20 mouse cellular contexts compared by ENCODE assay signal in genomic region chr16:15238449-15238848, GRCm38 (mm10).
"Had no signal": no experiment of that assay in that cellular context is flagged by ENCODE, and none has a peak within 500 bp of the region (broad histone marks: within the 10 kb centered on the region; RNA-seq: fewer than 3 reads in every experiment).

No protein-coding gene starts in this region.

- H3K27me3 ChIP-seq: liver, embryonic 12.5 days; liver, embryonic 15.5 days; midbrain, embryonic 12.5 days; midbrain, embryonic 15.5 days; neural tube, embryonic 12.5 days; neural tube, embryonic 15.5 days had no signal

- H3K27ac ChIP-seq: kidney, postnatal 0 days; layer of hippocampus, adult 2 months; liver, embryonic 12.5 days; liver, embryonic 15.5 days; macrophage; midbrain, embryonic 12.5 days; midbrain, embryonic 15.5 days; neural tube, embryonic 12.5 days; neural tube, embryonic 15.5 days; stomach, postnatal 0 days had no signal

- H3K4me1 ChIP-seq: liver, embryonic 12.5 days; liver, embryonic 15.5 days; midbrain, embryonic 12.5 days; midbrain, embryonic 15.5 days; neural tube, embryonic 12.5 days; neural tube, embryonic 15.5 days had no signal

- H3K4me3 ChIP-seq: layer of hippocampus, adult 2 months; liver, embryonic 12.5 days; liver, embryonic 15.5 days; midbrain, embryonic 12.5 days; midbrain, embryonic 15.5 days; neural tube, embryonic 12.5 days; neural tube, embryonic 15.5 days had no signal

- H3K36me3 ChIP-seq: liver, embryonic 12.5 days; liver, embryonic 15.5 days; midbrain, embryonic 12.5 days; midbrain, embryonic 15.5 days; neural tube, embryonic 12.5 days; neural tube, embryonic 15.5 days had no signal

- H3K9ac ChIP-seq: liver, embryonic 12.5 days; liver, embryonic 15.5 days; midbrain, embryonic 12.5 days; midbrain, embryonic 15.5 days; neural tube, embryonic 12.5 days; neural tube, embryonic 15.5 days had no signal

- DNase-seq: kidney, postnatal 25 days; layer of hippocampus, adult 9-11 months; liver; lung, postnatal 14 days; right cerebral cortex, adult 18-20 months; right cerebral cortex, postnatal 14 days; right cerebral cortex, postnatal 4 days; thymus, adult 2 months; thymus, postnatal 14 days; thymus, postnatal 4 days had no signal

- H3K4me2 ChIP-seq: liver, embryonic 12.5 days; liver, embryonic 15.5 days; midbrain, embryonic 12.5 days; midbrain, embryonic 15.5 days; neural tube, embryonic 12.5 days; neural tube, embryonic 15.5 days had no signal

- H3K9me3 ChIP-seq: liver, embryonic 12.5 days; liver, embryonic 15.5 days; midbrain, embryonic 12.5 days; midbrain, embryonic 15.5 days; neural tube, embryonic 12.5 days; neural tube, embryonic 15.5 days had no signal

- ATAC-seq: liver, embryonic 12.5 days; midbrain, embryonic 15.5 days had no signal
